Mouse (Mus musculus): Measurements from ENCODE around the gene Cd96. TPM values are rescaled to one million over a fixed set of nuclear protein-coding genes. Genes with fewer than 3 reads are reported as not detected.

The Cd96 gene
- total RNA-seq, 2 experiments from 2014 or later: not detected

Other genes with a start within 250 kb of the Cd96 start
- gene Phldb2, start 166.7 kb downstream of the Cd96 start, total RNA-seq (2021): 10 to 100 TPM; 87.3 to 88.9 TPM
- under 1 TPM; 0.45 to 0.50 TPM for gene Plcxd2, start 110.0 kb downstream of the Cd96 start, total RNA-seq (2021)
- 10 to 100 TPM; 18.7 to 21.9 TPM for gene Gm4737, start 34.8 kb upstream of the Cd96 start, total RNA-seq (2021)